Mouse (Mus musculus): Measurements from ENCODE around the gene Med4. TPM values are rescaled to one million over a fixed set of nuclear protein-coding genes. Genes with fewer than 3 reads are reported as not detected.

Gene Med4
- 26.1 TPM for polyA plus RNA-seq (2014; fragmentation: Illumina TruSeq; extraction: RNeasy Lipid Tissue Mini Kit (QIAGEN cat#74804); ENCODE audit: low read depth, low replicate concordance)

GRCm38 (mm10) chr14:73509765-73510423, at the start of gene Med4:
TSS of gene Med4 (plus strand) at chr14:73510025.

GRCm38 (mm10) chr14:73524766-73525448, 15.1 kb downstream of the Med4 start, which contains the start of gene Sucla2:
TSS of gene Sucla2 (plus strand) at chr14:73525319.

GRCm38 (mm10) chr14:73548051-73548450, 38.2 kb downstream of the Med4 start, which contains the start of gene Nudt15:
TSS of gene Nudt15 (minus strand) at chr14:73548242.

Other genes with a start within 250 kb of the Med4 start
- gene Rb1, start 184.2 kb upstream of the Med4 start, polyA plus RNA-seq (2014; fragmentation: Illumina TruSeq; extraction: RNeasy Lipid Tissue Mini Kit (QIAGEN cat#74804); ENCODE audit: low read depth, low replicate concordance): 104 TPM
- gene Itm2b, start 124.7 kb upstream of the Med4 start, polyA plus RNA-seq (2014; fragmentation: Illumina TruSeq; extraction: RNeasy Lipid Tissue Mini Kit (QIAGEN cat#74804); ENCODE audit: low read depth, low replicate concordance): 2,778 TPM
- 713 TPM for gene Sucla2, start 15.3 kb downstream of the Med4 start, polyA plus RNA-seq (2014; fragmentation: Illumina TruSeq; extraction: RNeasy Lipid Tissue Mini Kit (QIAGEN cat#74804); ENCODE audit: low read depth, low replicate concordance)
- gene Nudt15, start 38.2 kb downstream of the Med4 start, polyA plus RNA-seq (2014; fragmentation: Illumina TruSeq; extraction: RNeasy Lipid Tissue Mini Kit (QIAGEN cat#74804); ENCODE audit: low read depth, low replicate concordance): 3.5 TPM
- not detected for gene Gm21750, start 151.2 kb downstream of the Med4 start, polyA plus RNA-seq (2014; fragmentation: Illumina TruSeq; extraction: RNeasy Lipid Tissue Mini Kit (QIAGEN cat#74804); ENCODE audit: low read depth, low replicate concordance)